Mouse (Mus musculus): ENCODE results near the gene Abcc10.

GRCm38 (mm10) chr17:46274465-46274864, 53.7 kb downstream of the Abcc10 start:
- no peak for TF ChIP-seq CTCF (IDR thresholded peaks at IDR 0.05; ENCODE audit: borderline replicate concordance, insufficient read depth, low read depth, low read length)
- no peak for TF ChIP-seq POLR2A (IDR thresholded peaks at IDR 0.05; ENCODE audit: borderline replicate concordance, insufficient read depth, low read length)

Data from cerebellum, adult 2 months (tissue).